Mouse (Mus musculus) gastrocnemius, adult 18-20 months (tissue): ENCODE measurements around the gene Paxbp1. TPM values are rescaled to one million over a fixed set of nuclear protein-coding genes. Genes with fewer than 3 reads are reported as not detected.
"Not testable (repeated sequence)": the region's sequence is repeated elsewhere in the genome, so short reads cannot be mapped to it uniquely, and the experiment has no call there.

Experiments
- DNase-seq: peaks from one replicate; pipeline ENCODE4 v3.0.0; 2021; ENCODE audit warnings: low spot score
- long read RNA-seq, 2 experiments: library from polyadenylated mRNA; stranded (forward); transcript quantifications; one replicate each; pipeline ENCODE4 v2.0.0; 2021
- total RNA-seq, 2 experiments: library from RNA; stranded (reverse); gene quantifications; 2 replicates each; pipeline ENCODE4 v1.2.3; 2021

The Paxbp1 gene
- total RNA-seq, result 1 to 10 TPM; 8.1 to 9.0 TPM
- long read RNA-seq, experiment 1, transcript Paxbp1-202 (18 exons, 3,973 nt), result major isoform, 9 of 13 reads
- long read RNA-seq, experiment 1, partial matches to known transcripts, result 0 of 13 reads
- long read RNA-seq, experiment 1, other reads (novel, unspliced or antisense), result 1 of 13 reads
- long read RNA-seq, experiment 2, transcript Paxbp1-202 (18 exons, 3,973 nt), result major isoform, 9 of 13 reads
- long read RNA-seq, experiment 2, partial matches to known transcripts, result 0 of 13 reads
- long read RNA-seq, experiment 2, other reads (novel, unspliced or antisense), result 1 of 13 reads

DNA sequence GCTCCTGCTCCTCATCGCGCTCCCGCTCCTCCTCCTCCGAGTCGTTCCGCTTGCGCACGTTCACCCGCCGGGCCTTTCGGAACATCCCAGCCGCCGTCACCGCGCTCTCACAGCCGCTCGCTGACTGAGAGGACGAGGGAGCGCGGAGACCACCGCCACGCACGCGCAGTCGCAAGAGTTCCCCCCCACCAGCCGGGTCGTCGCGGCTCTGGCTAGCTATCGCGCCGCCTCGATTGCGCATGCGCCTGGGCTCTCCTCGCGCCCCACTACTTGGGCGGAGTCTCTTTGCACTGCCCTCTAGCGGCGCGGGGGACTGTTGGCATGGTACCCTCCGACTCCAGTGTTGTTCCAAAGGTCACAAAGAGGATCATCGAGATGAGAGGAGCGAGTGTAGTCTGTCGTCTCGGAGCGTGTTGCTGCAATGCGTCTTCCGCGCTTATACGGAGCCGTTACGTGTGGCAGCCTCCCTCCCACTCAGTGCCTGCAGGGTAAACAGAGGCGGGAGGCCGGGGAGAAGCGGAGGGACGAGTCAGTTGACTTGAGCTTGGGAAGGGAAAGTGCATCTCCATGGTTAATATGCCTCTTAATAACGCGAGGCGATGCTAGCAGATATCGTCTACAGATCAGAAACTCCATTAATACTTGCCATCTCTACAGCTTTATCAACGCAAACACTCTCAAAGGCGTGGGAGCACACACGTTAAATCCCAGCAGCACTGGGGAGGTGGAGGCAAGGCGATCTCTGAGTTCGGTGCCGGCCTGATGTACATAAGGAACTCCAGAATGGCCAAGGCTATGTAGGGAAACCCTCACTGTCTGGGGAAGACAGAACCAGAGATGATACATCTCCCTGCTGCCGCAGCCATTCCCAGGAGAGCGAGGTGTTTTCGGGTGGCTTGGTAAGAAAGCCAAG, at the start of gene Paxbp1:
TSS of gene Paxbp1 (minus strand) at position 274 of the 913 bp plus-strand sequence.
- peak; percentile 99 for DNase-seq

DNA sequence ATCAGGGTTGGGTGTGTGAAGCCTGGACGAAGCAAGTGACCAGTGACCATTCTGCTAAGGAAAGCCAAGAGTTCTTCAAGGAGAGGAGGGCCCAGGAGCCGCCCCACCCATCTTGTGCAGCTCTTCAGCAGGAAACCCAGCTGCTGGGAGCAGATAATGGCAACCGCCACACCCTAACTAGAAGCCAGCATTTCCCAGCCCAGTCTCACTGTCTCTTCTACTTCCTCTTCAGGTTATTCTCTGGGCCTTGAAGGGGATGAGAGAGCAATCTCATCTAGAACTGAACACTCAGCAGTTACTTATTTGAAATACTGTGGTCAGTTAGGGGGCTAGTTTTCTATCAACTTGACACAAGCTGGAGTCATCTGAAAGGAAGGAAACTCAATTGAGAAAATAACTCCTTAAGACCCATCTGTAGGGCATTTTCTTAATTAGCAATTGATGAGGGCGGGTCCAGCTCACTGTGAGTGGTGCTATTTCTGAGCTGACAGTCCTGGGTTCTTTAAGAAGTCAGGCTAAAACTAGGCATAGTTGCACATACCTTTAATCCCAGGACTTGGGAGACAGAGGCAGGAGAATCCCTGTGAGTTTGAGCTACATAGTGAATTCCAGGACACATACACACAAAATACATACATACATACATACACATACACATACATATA, 42.4 kb upstream of the Paxbp1 start:
- DNase-seq, result no peak

DNA sequence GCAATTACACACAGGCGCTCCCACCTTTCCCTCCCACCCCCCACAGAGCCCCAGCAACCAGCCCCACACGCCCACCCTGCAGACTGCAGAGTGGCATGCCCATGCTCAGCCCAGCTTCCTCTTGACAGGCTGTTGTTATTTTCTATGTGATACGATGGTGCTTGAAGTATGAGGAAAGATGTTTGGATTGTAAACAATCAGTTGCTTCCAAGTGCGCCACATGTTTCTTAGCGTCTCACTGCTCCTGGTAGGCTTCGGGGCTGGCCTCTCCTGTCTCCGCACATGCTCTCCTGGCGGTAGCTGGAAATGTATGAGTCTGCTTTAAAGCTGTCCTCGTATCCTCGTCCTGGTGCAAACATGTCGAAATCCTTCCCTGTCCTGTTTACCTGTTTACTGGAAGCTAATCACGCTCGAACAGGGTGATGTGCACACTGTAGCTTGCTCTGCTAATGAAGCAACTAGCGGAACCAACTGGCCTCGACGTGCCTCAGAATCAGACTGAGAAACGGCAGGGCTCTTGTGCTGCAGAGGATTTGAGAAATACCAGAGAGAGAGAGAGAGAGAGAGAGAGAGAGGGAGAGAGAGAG, 41.0 kb upstream of the Paxbp1 start:
- no peak for DNase-seq

DNA sequence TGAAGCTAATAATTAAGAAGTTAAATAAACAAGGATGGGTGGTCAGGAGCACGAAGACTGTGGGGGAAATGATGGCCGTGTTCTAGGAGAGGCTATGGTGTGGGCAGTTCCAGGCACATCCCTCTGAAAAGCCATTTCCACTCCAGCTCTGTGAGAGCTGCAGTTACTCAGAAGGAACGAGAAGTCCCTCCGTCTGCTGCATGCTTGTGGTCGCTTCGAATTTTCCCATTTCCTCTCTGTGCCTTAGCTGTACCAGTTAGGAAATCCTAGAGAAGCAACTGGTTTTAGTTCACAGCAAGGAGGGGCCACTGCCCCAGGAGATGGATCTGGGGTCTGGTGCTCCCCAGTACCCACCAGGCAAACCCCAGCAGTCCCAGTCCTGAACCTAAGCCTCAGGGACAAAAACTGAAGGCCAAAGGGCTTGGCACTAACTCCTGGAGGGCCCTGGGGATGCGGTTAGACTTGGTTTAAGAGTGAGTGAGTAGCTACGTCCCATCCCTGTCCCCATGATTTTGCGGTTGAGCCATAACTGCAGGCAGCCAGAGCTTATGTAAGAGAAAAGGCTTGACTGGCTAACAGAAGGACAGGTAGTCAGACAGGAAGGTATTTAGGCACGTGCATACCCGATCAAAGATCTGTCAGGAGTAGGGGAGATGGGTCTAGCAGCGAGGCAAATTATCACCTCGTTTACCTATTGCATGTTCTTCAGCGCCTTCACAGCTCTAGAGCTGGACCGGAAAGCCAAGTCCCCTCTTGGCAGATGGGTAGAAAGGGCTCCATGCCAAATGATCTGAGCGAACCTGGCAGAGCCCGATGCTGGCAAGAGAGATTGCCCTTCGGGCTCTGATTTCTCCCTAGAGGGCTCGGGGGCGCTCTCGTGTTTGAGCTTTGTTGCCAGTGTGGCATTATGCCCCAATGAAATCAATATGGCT, 40.2 kb upstream of the Paxbp1 start:
- peak; percentile 15 for DNase-seq

DNA sequence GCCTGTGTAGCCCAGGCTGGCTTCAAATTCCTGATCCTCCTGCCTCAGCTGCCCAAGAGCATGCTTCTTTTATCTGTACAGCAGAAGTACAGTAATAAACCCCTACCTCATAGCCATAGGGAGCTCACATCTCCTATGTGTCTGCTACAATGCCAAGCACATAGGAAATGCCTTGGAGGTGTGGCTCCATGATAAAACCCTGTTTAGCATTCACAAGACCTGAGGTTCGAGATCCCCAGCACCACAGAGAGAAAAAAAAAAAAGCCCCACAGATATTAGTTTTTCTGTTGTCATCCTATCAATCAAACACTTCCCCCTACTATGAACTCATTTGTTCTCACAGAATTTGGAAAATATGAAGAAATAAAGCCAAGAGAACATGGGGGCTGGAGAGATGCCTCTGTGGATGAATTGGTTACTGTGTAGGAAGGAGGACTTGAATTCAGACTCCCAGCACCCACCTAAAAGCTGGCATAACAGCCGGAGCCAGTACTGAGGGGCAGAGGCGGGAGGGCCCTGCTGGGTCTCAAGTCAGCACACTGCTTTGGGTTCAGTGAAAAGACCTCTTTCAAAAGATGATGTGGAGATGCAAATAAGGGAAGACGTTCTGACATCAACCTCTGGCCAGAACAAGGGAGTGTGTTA, 38.8 kb upstream of the Paxbp1 start:
- no peak for DNase-seq

DNA sequence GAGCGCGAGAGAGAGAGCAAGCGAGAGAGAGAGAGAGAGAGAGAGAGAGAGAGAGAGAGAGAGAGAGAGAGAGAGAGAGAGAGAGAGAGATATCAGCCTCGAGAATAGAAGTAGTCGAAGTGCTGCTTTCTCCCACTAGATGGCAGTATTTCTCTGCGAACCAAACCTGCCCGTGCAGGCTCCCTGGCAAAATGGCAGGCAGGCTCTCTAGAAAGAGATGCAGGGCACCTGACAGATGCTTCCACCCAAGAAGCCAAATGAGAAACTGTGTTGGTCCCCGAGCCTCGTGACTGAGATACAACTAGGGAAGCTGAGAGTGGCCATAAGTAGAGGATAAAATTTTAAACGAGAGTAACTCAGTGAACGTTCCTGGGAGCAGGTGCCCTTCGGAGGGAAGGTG, 37.2 kb upstream of the Paxbp1 start:
- DNase-seq, result peak; percentile 57

DNA sequence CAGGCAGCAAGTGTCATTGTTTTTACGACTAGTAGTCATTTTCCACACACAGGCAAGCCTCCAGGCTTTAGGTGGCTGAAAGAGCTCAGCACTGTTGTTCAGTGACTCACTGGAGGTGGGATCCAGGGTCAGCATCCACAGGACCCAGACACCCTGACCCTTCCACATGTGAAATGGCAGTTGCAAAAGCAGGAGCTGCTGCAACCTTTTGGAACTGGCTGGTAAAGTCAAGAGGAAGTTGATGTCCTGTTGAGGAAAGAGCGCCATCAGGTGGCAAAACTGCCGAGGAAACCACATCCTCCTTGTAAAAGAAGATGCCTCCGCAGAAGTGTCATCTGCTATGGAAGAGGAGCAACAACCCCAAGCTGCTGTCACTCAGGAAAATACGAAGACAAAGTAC, 31.8 kb upstream of the Paxbp1 start:
- no peak for DNase-seq

DNA sequence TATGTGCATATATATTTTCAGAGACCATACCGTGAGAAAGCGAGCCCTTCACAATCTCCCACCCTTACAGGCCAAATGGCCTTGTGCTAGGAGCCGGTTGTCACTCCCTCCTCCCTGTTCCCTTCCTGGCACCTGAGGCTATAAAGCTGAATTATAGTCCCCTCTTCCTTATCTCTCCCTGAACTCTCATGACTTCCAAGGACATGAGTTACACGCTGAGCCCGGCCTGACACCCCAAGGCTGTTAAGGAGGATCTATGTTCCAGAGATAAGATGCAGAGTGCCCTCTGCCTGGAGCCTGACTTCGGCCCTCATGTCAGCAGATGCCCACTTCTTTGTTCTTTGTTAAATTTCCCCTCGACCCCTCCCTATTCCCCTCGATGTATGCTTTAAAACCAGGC, 31.1 kb upstream of the Paxbp1 start:
- DNase-seq, result not testable (repeated sequence)

DNA sequence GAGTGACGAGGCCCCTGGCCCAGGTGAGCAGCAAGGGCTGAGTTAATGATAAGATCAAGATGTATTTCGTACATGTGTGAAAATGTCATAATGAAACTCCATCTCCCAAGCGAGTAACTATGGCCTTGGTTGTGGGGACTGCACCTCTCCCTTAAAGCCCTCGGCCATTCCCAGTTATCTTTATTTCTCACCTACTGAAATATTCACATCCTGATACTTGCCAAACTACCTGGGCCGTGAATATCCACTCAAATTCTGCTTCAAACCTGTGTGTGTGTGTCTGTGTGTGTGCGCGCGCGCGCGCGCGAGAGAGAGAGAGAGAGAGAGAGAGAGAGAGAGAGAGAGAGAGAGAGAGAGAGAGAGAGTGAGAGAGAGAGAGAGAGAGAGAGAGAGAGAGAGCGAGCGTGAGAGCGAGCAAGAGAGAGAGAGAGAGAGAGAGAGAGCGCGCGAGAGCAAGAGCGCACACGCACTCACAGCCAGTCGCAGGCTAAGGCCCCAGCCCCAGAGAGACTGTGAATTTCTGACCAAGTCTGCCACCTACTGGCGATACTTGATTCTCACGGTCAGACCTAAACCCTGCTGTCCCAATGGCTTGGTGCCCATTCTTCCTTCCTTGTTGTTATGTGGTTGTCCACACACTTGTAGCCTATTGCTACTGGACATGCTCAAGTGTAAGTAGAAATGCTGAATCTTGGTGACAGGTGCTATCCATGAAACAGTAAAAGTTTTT, 29.0 kb upstream of the Paxbp1 start:
- DNase-seq, result peak; percentile 93

DNA sequence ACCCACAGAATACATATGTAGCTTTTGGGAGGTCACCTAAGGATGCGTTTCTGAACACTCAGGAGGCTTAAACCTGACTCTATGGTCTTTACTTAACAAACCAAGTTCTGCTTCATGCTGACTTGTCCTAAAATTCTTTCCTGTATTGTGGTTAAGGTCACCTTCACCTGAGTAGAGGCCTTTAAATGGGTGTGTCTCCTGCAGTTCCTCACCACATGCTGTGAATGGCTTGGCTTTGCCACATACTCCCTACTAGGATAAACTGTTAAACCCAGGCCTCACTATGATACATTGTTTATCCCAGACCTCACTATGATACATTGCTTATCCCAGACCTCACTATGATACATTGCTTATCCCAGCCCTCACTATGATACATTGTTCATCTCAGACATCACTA, 27.9 kb upstream of the Paxbp1 start:
- no peak for DNase-seq

DNA sequence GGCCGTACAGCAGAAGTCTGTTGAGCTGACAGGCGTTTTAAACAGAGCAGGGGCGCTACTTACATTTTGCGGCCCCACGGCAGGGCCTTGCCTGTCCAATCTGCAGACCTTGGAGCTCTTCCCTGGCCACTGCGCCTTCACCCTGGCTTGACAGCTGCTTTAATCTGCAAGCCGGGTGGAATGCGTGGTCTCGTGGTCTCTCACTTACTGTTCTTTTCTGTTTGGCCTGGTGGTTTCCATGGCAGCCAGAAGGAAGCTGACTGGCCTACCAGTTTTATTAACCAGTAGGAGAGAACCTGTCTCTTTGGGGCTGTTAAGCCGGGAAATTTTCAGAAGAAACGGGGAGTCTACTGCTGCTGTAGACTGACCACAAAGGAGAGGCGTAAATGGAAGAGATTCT, 24.6 kb upstream of the Paxbp1 start:
- DNase-seq, result no peak

DNA sequence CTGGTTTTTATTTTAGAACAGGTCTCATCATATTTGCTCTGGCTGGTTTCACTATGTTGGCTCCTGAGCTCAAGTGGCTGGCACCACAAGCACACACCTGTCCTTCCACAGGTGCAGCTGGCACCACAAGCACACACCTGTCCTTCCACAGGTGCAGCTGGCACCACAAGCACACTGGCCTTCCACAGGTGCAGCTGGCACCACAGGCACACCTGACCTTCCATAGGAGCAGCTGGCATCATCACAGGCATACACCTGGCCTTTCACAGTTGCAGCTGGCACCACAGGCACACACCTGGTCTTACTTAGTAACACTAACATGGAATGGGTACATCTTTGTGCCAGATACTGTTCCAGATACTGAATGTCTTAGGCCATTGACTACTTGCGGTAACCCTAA, 22.8 kb upstream of the Paxbp1 start:
- no peak for DNase-seq

DNA sequence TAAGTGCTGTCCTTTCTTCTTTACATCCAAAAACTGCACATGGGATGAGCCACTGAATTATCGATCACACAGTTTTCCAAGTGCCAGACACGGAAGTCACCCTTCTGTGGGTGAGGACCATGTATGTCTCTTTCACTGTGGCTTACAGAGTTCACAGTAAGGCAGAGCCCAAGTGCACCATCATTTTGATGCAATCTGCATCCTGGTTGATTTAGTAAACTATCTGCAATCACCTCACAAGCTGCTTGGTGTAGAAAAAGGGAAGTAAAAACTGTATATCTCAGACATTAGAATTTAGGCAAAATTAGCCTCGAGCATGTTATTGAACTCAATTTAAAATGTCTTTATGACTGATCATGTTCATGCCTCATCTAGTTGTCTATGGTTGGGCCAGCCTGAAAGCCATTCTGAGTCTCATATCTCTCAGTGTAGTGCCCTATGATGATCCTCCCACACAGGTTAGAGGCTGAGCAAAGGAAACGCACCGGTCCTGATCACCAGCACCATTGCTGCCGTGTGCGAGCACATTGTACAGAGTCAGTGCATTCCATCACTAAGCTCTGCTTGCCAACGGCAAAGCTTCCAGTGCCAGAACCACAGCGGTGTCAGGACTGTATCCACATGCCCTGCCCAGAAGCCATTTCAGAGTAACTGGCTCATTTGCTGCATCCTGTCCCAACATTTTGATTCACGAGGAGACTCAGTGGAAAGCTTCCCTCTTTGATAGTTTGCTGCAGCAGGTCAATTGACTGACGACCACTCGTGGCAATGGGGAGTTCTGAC, 20.4 kb upstream of the Paxbp1 start:
- no peak for DNase-seq

DNA sequence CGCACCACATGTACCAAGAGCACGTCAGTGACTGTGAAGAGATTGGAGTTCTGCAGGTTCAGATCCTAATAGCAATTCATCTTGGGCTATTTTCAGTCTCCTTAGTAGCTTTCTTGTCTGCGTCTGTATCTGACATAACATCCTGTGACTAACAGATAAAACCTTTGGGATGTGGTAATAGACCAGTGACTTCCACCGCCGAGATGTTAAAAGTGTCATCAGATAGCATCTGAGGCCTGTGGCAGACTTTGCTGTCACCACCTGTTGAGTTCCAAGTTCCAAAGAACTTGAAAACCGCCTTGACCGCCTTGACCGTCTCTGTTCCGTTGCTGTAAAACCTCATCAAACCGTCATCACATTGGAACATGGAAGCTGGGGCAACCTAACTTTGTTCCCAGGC, 19.4 kb upstream of the Paxbp1 start:
- DNase-seq, result no peak

DNA sequence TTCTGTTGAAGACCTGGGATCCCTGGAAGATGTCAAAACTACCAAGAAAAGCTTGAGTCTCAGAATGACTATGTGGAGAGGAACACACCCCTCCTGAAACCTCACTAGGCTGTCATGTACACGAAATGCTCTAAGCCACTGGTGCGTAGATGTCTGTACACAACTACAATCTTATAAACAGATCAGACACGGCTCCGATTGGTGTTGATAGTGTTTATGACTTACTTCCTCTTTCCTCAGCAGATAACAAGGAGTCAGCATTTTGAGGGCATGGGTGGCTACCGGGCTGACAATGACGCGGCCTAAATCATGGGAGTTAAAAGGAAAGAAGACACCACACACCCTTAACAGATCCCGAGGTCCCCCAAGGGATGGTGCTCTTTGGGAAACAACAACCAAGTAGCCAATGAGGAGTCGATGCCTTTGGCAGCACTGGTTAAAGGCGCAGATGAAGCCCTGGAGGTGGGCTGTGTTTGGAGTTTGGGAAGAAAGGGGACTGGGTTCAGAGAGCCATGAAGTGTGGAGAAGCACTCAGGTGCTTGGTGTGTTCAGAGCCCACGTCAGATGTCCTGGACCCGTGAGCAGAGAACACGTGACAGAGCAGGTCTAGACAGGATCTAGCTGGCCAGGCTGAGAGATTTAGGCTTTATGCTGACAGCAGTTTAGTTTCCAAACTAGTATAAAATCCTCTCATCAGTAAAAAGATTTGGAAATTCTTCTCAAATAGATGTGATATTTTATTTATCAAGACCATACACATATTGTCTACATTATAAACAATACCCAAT, 17.4 kb upstream of the Paxbp1 start:
- DNase-seq, result no peak

DNA sequence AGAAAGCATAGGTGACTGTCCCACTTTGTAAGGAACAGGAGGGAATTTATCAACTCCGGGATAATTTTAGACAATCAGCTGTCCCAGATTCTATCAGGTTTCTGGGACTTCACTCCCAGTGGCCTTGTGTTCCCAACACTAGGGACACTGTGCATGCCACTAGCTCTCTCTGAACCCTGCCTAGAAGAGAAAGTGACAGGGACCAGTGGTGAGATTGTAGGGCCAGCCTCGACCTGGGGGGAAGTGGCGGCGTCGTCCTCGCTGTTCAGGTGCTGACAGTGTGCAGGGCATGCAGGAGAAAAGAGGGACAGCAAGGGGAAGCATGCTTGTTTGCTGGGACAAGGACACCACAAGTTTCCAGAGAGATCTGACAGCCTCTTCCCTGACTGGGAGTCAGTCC, 13.4 kb upstream of the Paxbp1 start:
- no peak for DNase-seq

DNA sequence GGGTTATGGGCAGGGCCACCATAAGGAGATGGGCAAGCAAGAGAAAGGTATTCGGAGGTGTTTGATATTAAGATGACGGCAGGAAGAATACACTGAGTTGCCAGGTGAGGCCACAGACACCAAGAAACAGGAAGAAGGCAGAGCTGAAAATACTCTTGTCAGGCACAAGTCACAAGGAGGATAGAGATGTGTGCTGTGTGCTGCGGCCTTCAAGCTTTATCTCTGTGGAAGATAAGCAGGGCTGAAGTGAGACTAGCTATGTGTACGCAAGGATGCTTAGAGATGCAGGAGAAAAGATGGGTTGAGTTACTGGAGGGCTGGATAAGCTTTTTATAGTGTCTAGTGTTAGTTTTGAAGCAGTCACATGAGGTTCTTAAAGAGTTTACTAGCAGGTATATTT, 12.9 kb upstream of the Paxbp1 start:
- DNase-seq, result no peak
